Mouse (Mus musculus) MEL-GATA-1-ER (cell line): ENCODE data around the gene Tas2r117.

ENCODE experiments used
- DNase-seq: peaks from one replicate; pipeline ENCODE4 v3.0.0-alpha.2; 2012; ENCODE audit warnings: low read depth; ENCODE audit errors: extremely low read depth

The Tas2r117 gene

GRCm38 (mm10) chr6:132802518-132802917 lies at the start of gene Tas2r117:
Tas2r117 (plus strand) TSS chr6:132802818.
- DNase-seq = no peak

GRCm38 (mm10) chr6:132754430-132754829 lies 48.2 kb upstream of the Tas2r117 start, which contains the start of gene Tas2r124:
Tas2r124 (plus strand) TSS chr6:132754730.
- no peak for DNase-seq

- no peak for DNase-seq
Measured at GRCm38 (mm10) chr6:132761831-132762230, 40.8 kb upstream of the Tas2r117 start, which contains the start of gene Tas2r102. Tas2r102 (plus strand) TSS chr6:132762131.

GRCm38 (mm10) chr6:132778062-132778461 lies 24.6 kb upstream of the Tas2r117 start, which contains the start of gene Tas2r136:
Tas2r136 (minus strand) TSS chr6:132778162.
- no peak for DNase-seq

- no peak for DNase-seq
Measured at GRCm38 (mm10) chr6:132795393-132795792, 7.2 kb upstream of the Tas2r117 start.

- DNase-seq = no peak
Measured at GRCm38 (mm10) chr6:132846842-132847241, 44.2 kb downstream of the Tas2r117 start, which contains the start of gene Tas2r123. Tas2r123 (plus strand) TSS chr6:132847142.
